Mouse (Mus musculus) spleen, postnatal 14 days (tissue): ENCODE data around the gene Gm4297.
"Not testable (repeated sequence)": the region's sequence is repeated elsewhere in the genome, so short reads cannot be mapped to it uniquely, and the experiment has no call there.

Experiments used
- DNase-seq, 2 experiments: peaks; one replicate each; pipeline ENCODE4 v3.0.0; 2021 to 2022; ENCODE audit warnings: low spot score in 2 of 2

Gm4297 gene

GRCm38 (mm10) chrX:24574795-24575194 is at the start of gene Gm4297:
TSS of gene Gm4297 (minus strand) at chrX:24574895.
- DNase-seq = not testable (repeated sequence)
